Mouse (Mus musculus): ENCODE measurements at regions not wholly inside any gene's neighbourhood (a gene's known extent, or its start where the extent isn't known, plus 50 kb on each side); places are given as distances from the start of the nearest gene placed in this dataset.

DNA sequence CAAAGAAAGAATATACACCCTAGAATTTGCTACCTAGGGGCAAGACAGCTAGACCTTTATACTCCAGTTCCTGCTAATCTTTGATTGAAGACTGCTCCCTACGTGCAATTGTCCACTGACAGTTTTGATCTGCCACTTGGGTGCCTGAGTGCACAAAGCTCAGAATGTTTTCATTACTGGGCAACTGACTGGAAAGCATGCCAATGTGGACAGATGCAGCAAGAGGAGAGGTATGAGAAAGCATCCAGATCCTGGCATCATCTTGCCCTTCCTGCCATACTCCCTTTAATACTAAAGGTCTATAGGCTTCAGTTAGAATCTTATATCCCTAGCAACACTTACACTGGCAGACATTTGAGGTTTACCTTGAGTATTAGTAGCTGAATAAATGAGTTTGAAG lies 148.9 kb upstream of the Lrrn1 start:
- H3K9me3 ChIP-seq (replicated peaks): no peaks in the 10 kb centered on the region
- no peaks in the 10 kb centered on the region for H3K4me1 ChIP-seq (replicated peaks)
- H3K27ac ChIP-seq: no peak overlapping the region
- DNase-seq: no peak
- H3K27me3 ChIP-seq: no peaks in the 10 kb centered on the region
- H3K4me2 ChIP-seq: no peak overlapping the region
- ATAC-seq (ENCODE audit: low read depth): no peak
- H3K4me3 ChIP-seq (replicated peaks): no peak overlapping the region
- no peaks in the 10 kb centered on the region for H3K36me3 ChIP-seq
- 48% methylated on average over 1 of the region's 1 CpGs for WGBS (ENCODE audit: insufficient replicate concordance)
- H3K9ac ChIP-seq: no peak overlapping the region

GRCm38 (mm10) chr6:107386094-107386678 lies 143.4 kb upstream of the Lrrn1 start:
- Histone ChIP-seq H3K4me1 (replicated peaks) (no peaks in the 10 kb centered on the region), H3K27me3 (no peaks in the 10 kb centered on the region), H3K36me3 (no peaks in the 10 kb centered on the region), H3K4me3 (replicated peaks) (no peak overlapping the region), H3K4me2 (no peak overlapping the region), H3K27ac (no peak overlapping the region), H3K9me3 (replicated peaks) (no peaks in the 10 kb centered on the region), H3K9ac (no peak overlapping the region)
- WGBS (ENCODE audit: insufficient replicate concordance): 58% methylated on average over 7 of the region's 7 CpGs
- DNase-seq (no peak), ATAC-seq (ENCODE audit: low read depth) (no peak)

DNA sequence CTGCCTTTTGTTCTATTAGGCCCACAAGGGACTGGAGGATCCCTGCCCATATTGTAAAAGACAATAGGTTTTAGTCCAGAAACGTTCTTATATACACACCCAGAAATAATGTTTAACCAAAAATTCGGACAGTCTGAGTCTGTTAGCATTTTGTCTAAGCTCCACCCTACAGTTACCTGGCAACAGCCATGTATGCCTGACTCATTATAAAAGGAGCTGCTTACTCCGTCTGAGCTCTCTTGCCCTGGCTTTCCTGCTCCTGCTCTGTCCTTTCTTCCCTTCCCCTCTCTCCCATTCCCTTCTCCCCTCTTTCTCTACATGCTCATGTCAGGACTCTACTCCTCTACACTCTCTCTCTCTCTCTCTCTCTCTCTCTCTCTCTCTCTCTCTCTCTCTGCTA lies 139.7 kb upstream of the Lrrn1 start:
- 54% methylated on average over 3 of the region's 3 CpGs for WGBS (ENCODE audit: insufficient replicate concordance)
- ATAC-seq (ENCODE audit: low read depth): no peak
- no peak overlapping the region for H3K4me2 ChIP-seq
- no peak for DNase-seq
- H3K27ac ChIP-seq: no peak overlapping the region
- H3K9me3 ChIP-seq (replicated peaks): no peaks in the 10 kb centered on the region
- H3K9ac ChIP-seq: no peak overlapping the region
- H3K4me1 ChIP-seq (replicated peaks): no peaks in the 10 kb centered on the region
- H3K4me3 ChIP-seq (replicated peaks): no peak overlapping the region
- no peaks in the 10 kb centered on the region for H3K27me3 ChIP-seq
- no peaks in the 10 kb centered on the region for H3K36me3 ChIP-seq

- 72% methylated on average over 2 of the region's 2 CpGs for WGBS (ENCODE audit: insufficient replicate concordance)
- H3K9ac ChIP-seq: no peak overlapping the region
- no peaks in the 10 kb centered on the region for H3K4me1 ChIP-seq (replicated peaks)
- ATAC-seq (ENCODE audit: low read depth) (no peak), DNase-seq (no peak)
- no peak overlapping the region for H3K4me2 ChIP-seq
- no peak overlapping the region for H3K27ac ChIP-seq
- H3K27me3 ChIP-seq: no peaks in the 10 kb centered on the region
- H3K4me3 ChIP-seq (replicated peaks): no peak overlapping the region
- H3K9me3 ChIP-seq (replicated peaks): no peaks in the 10 kb centered on the region
- H3K36me3 ChIP-seq: no peaks in the 10 kb centered on the region
These were observed 135.0 kb upstream of the Lrrn1 start for GRCm38 (mm10) chr6:107394611-107395010.

DNA sequence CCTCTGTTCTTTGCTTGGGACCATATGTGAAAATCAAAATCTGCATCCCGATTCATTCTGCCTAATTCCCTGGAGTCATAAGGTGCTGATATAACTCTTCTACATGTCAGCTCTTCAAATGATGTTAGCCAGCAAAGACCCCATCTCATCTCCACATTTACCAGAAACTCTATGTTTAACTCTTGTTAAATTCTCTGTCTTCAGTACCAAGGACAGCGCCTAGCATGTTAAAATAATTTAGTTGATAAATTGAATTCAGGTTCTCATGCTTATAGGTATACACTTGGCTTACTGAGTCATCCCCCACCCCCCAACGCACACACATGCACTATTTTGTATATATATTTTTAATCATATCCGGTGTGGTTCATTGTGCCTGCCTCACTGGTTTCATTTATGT lies 113.8 kb upstream of the Lrrn1 start:
- Histone ChIP-seq H3K4me2 (no peak overlapping the region), H3K4me1 (replicated peaks) (no peaks in the 10 kb centered on the region), H3K9ac (no peak overlapping the region), H3K36me3 (no peaks in the 10 kb centered on the region), H3K9me3 (replicated peaks) (no peaks in the 10 kb centered on the region), H3K27me3 (no peaks in the 10 kb centered on the region), H3K27ac (no peak overlapping the region), H3K4me3 (replicated peaks) (no peak overlapping the region)
- no peak for ATAC-seq (ENCODE audit: low read depth)
- WGBS (ENCODE audit: insufficient replicate concordance): 61% methylated on average over 4 of the region's 4 CpGs
- DNase-seq: no peak

- no peaks in the 10 kb centered on the region for H3K4me1 ChIP-seq (replicated peaks)
- ATAC-seq (ENCODE audit: low read depth): no peak
- no peak for DNase-seq
- H3K36me3 ChIP-seq: no peaks in the 10 kb centered on the region
- H3K4me2 ChIP-seq: no peak overlapping the region
- 28% methylated on average over 3 of the region's 3 CpGs for WGBS (ENCODE audit: insufficient replicate concordance)
- no peak overlapping the region for H3K4me3 ChIP-seq (replicated peaks)
- H3K27me3 ChIP-seq: no peaks in the 10 kb centered on the region
- no peak overlapping the region for H3K27ac ChIP-seq
- no peak overlapping the region for H3K9ac ChIP-seq
- no peaks in the 10 kb centered on the region for H3K9me3 ChIP-seq (replicated peaks)
These were observed 107.5 kb upstream of the Lrrn1 start for GRCm38 (mm10) chr6:107422091-107422490.

DNA sequence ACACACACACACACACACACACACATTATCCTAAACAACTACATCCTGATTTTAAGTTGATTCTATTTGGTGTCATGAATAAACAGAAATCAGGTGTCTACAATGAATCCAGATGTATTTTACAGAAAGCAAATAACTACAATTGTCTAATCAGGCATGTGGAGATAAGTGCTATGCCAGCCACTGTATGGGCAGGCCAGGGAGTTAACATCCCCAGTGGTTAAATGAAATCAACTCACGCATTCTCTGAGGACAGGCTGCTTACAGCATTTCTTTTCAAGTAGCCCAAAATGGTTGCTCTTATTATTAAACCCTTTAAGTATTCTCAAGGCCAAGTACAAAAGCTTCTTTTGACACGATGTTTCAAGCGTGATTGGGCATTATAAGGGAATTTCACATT lies 103.0 kb upstream of the Lrrn1 start:
- no peaks in the 10 kb centered on the region for H3K9me3 ChIP-seq (replicated peaks)
- H3K9ac ChIP-seq: no peak overlapping the region
- no peaks in the 10 kb centered on the region for H3K4me1 ChIP-seq (replicated peaks)
- no peak overlapping the region for H3K4me2 ChIP-seq
- no peak overlapping the region for H3K4me3 ChIP-seq (replicated peaks)
- no peak for DNase-seq
- no peaks in the 10 kb centered on the region for H3K36me3 ChIP-seq
- H3K27ac ChIP-seq: no peak overlapping the region
- 66% methylated on average over 3 of the region's 3 CpGs for WGBS (ENCODE audit: insufficient replicate concordance)
- no peaks in the 10 kb centered on the region for H3K27me3 ChIP-seq
- ATAC-seq (ENCODE audit: low read depth): no peak

DNA sequence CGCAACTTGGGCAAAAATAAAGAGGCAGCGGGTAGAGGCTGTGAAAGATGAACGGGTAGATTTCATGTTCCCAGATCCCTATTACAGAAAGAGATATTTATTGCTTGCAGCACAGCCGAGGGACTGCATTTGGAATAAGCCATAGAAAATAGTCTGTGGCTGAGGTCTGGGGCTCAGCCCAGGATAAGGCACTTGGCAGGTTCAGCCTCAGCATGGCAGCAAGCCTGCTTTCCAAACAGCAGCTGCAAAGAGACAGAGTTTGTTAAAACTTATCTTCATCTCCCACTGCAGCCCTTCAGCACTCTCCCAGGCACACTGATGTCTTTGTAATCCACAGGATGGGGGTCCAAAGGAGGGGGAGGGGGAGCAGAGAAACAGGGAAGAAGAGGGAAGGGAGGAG lies 98.5 kb upstream of the Lrrn1 start:
- Histone ChIP-seq H3K27me3 (no peaks in the 10 kb centered on the region), H3K27ac (no peak overlapping the region), H3K9ac (no peak overlapping the region), H3K36me3 (no peaks in the 10 kb centered on the region), H3K4me2 (no peak overlapping the region), H3K4me1 (replicated peaks) (no peaks in the 10 kb centered on the region), H3K4me3 (replicated peaks) (no peak overlapping the region), H3K9me3 (replicated peaks) (no peaks in the 10 kb centered on the region)
- 70% methylated on average over 4 of the region's 4 CpGs for WGBS (ENCODE audit: insufficient replicate concordance)
- DNase-seq: no peak
- ATAC-seq (ENCODE audit: low read depth): no peak

- no peak for DNase-seq
- WGBS (ENCODE audit: insufficient replicate concordance): 64% methylated on average over 1 of the region's 1 CpGs
These were observed 87.5 kb upstream of the Lrrn1 start for GRCm38 (mm10) chr6:107442058-107442457.

DNA sequence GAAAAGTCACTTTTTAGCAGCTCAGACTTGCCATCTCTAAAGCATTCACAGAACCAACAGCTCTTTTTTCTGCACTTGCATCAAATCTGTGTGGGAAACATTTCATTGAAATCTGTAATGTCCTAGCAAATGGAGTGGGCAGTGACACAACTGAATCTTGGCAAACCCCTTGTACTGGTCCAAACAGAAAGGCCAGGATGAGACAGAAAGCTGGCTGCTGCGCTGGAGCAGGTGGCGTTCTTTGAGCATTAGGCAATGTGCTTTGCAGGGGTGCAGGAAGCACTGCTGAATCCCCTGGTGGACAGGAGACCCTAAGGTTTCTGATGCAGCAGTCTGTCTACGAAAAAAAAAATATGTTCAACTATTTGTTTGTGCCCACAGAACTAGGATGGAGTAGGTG lies 85.2 kb upstream of the Lrrn1 start:
- Histone ChIP-seq H3K9me3 (replicated peaks) (no peaks in the 10 kb centered on the region), H3K27me3 (no peaks in the 10 kb centered on the region), H3K36me3 (no peaks in the 10 kb centered on the region), H3K4me1 (replicated peaks) (no peaks in the 10 kb centered on the region), H3K9ac (no peak overlapping the region), H3K4me3 (replicated peaks) (no peak overlapping the region), H3K27ac (no peak overlapping the region), H3K4me2 (no peak overlapping the region)
- ATAC-seq (ENCODE audit: low read depth) (no peak), DNase-seq (no peak)
- WGBS (ENCODE audit: insufficient replicate concordance): 59% methylated on average over 3 of the region's 3 CpGs

More at GRCm38 (mm10) chr6:107442058-107442457, 87.5 kb upstream of the Lrrn1 start:
- H3K9ac ChIP-seq: no peak overlapping the region
- no peak overlapping the region for H3K27ac ChIP-seq
- H3K4me2 ChIP-seq: no peak overlapping the region
- H3K4me1 ChIP-seq (replicated peaks): no peaks in the 10 kb centered on the region
- H3K36me3 ChIP-seq: no peaks in the 10 kb centered on the region
- no peaks in the 10 kb centered on the region for H3K27me3 ChIP-seq
- ATAC-seq (ENCODE audit: low read depth): no peak
- H3K4me3 ChIP-seq (replicated peaks): no peak overlapping the region
- H3K9me3 ChIP-seq (replicated peaks): no peaks in the 10 kb centered on the region

DNA sequence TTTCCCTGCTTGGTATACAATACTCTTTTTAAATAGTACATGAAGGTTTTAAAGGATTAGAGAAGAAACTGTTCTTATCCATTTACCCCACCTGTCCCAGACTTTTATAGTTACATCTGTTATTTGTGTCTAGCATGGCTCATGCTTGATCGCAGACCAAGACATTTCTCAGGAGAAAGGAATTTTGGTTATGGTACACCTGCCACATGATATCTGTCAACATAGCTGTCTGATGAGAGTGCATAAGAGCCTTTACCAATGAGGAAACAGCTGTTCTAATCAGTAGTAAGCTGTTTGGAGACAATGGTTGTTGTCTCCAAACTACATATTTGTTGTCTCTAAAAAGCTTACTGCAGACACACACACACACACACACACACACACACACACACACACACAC lies 70.3 kb upstream of the Lrrn1 start:
- 0 out of 2 replicates have a peak, but pooled peaks cover 3% of the 10 kb centered on the region for H3K9me3 ChIP-seq (replicated peaks)
- no peak for ATAC-seq (ENCODE audit: low read depth)

DNA sequence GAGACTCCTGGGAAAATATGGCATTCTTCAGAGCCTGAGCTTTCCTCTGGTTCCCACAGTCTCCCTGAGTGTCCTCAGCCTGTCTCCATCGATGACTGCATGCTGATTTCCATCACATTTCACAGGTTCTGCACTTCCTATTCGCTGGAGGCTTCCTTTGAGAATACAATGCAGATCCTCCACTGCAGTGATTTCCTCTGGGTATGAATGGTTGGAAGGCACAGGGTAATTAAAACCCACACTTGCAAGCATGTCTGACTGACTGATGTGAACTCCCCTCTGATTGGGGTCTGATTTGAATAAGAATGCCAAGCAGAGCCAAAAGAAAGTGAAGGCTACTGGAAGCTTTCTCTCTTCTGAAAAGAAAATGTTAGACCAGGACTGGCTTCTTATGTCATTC lies 67.1 kb upstream of the Lrrn1 start:
- H3K9ac ChIP-seq: no peak overlapping the region
- WGBS (ENCODE audit: insufficient replicate concordance): 25% methylated on average over 2 of the region's 2 CpGs
- 0 out of 2 replicates have a peak, but pooled peaks cover 3% of the 10 kb centered on the region for H3K9me3 ChIP-seq (replicated peaks)
- H3K27ac ChIP-seq: no peak overlapping the region
- H3K27me3 ChIP-seq: no peaks in the 10 kb centered on the region
- H3K36me3 ChIP-seq: no peaks in the 10 kb centered on the region
- H3K4me3 ChIP-seq (replicated peaks): no peak overlapping the region
- no peak overlapping the region for H3K4me2 ChIP-seq
- H3K4me1 ChIP-seq (replicated peaks): no peaks in the 10 kb centered on the region
- DNase-seq (no peak), ATAC-seq (ENCODE audit: low read depth) (no peak)

More for the DNA sequence above, 70.3 kb upstream of the Lrrn1 start:
- Histone ChIP-seq H3K27me3 (no peaks in the 10 kb centered on the region), H3K4me1 (replicated peaks) (no peaks in the 10 kb centered on the region), H3K27ac (no peak overlapping the region), H3K4me3 (replicated peaks) (no peak overlapping the region), H3K36me3 (no peaks in the 10 kb centered on the region), H3K4me2 (no peak overlapping the region), H3K9ac (no peak overlapping the region)
- DNase-seq: no peak
- WGBS (ENCODE audit: insufficient replicate concordance): 83% methylated on average over 1 of the region's 1 CpGs
